Mouse (Mus musculus) forebrain, postnatal 0 days (tissue): ENCODE results near the gene Atcay. TPM values are rescaled to one million over a fixed set of nuclear protein-coding genes. Genes with fewer than 3 reads are reported as not detected.
A peak's percentile ranks its signal among the peaks of the same experiment; 100 is the strongest.

Experiments used
- ATAC-seq: fragments of 200-750 bp; cut with Nextera tagmentation; 2 replicates; pipeline ENCODE4 v1.8.0; 2017; ENCODE audit warnings: mild to moderate bottlenecking, moderate library complexity
- DNase-seq: peaks from one replicate; pipeline ENCODE4 v3.0.0-alpha.2; 2015
- H3K27ac ChIP-seq: fragments of 300-500 bp; sonication (generic); 2 replicates; pipeline ENCODE4 v1.5.1; 2014; ENCODE audit warnings: low read depth, mild to moderate bottlenecking, antibody characterized with exemption, low read length, moderate library complexity, mixed read lengths
- H3K27me3 ChIP-seq: fragments of 300-500 bp; sonication (generic); 2 replicates; pipeline ENCODE4 v1.6.1; 2014; ENCODE audit warnings: mild to moderate bottlenecking, low read length, mixed read lengths; ENCODE audit not compliant: insufficient read depth
- H3K36me3 ChIP-seq: fragments of 300-500 bp; sonication (generic); 2 replicates; pipeline ENCODE4 v1.6.1; 2014; ENCODE audit warnings: mild to moderate bottlenecking, moderate library complexity; ENCODE audit not compliant: insufficient read depth
- H3K4me1 ChIP-seq: fragments of 300-500 bp; sonication (generic); 2 replicates; pipeline ENCODE4 v1.6.1; 2014; ENCODE audit warnings: antibody characterized with exemption; ENCODE audit not compliant: insufficient read depth
- H3K4me2 ChIP-seq: fragments of 300-500 bp; sonication (generic); 2 replicates; pipeline ENCODE4 v1.6.1; 2014; ENCODE audit warnings: low read depth, mild to moderate bottlenecking, moderate library complexity
- H3K4me3 ChIP-seq: fragments of 300-500 bp; sonication (generic); 2 replicates; pipeline ENCODE4 v1.5.1; 2014; ENCODE audit warnings: low read depth, low read length, mixed read lengths
- H3K9ac ChIP-seq: fragments of 300-500 bp; sonication (generic); 2 replicates; pipeline ENCODE4 v1.6.1; 2014; ENCODE audit warnings: mild to moderate bottlenecking
- H3K9me3 ChIP-seq: fragments of 300-500 bp; sonication (generic); 2 replicates; pipeline ENCODE4 v1.6.1; 2016; ENCODE audit warnings: low read length
- CTCF ChIP-seq: sonication (generic); IDR thresholded peaks from 2 replicates; pipeline ENCODE4 v1.5.1; 2016; ENCODE audit warnings: antibody characterized with exemption, control low read depth, low read depth
- WGBS: fragments of 180-500 bp; shearing (Covaris S2); extraction: QIAGEN DNeasy Blood & Tissue Kit; methylation state at CpG from one replicate; pipeline ENCODE4 v1.1.7; 2014; 5-methylcytosine and 5-hydroxymethylcytosine counted together
- polyA plus RNA-seq: library from polyadenylated mRNA; unstranded; fragments of >200 nt; fragmentation: Nextera tagmentation; extraction: Ambion mirVana; gene quantifications from 2 replicates; pipeline ENCODE4 v1.2.1, GENCODE M21; 2015
- total RNA-seq: library from RNA; depleted of rRNA; stranded (reverse); fragments of >200 nt; gene quantifications from 2 replicates; pipeline ENCODE4 v1.2.3, GENCODE M21; 2014

Atcay gene
- total and polyA plus RNA-seq, 2 experiments from 2014 or later: 79.2 to 170 TPM

GRCm38 (mm10) chr10:81216260-81216659 is 14.4 kb downstream of the Atcay start:
- WGBS: 84% methylated on average over 6 of the region's 6 CpGs
- no peak for TF ChIP-seq CTCF
- Histone ChIP-seq H3K36me3 (peaks cover 79% of the 10 kb centered on the region), H3K4me2 (no peak overlapping the region), H3K27me3 (no peaks in the 10 kb centered on the region), H3K27ac (no peak overlapping the region), H3K9me3 (no peaks in the 10 kb centered on the region), H3K4me1 (no peaks in the 10 kb centered on the region), H3K9ac (no peak overlapping the region), H3K4me3 (no peak overlapping the region)
- no peak for DNase-seq
- ATAC-seq: no peak

- no peak for DNase-seq
- H3K4me1 ChIP-seq: no peaks in the 10 kb centered on the region
- H3K36me3 ChIP-seq: peaks cover 90% of the 10 kb centered on the region
- WGBS: 97% methylated on average over 5 of the region's 5 CpGs
- no peaks in the 10 kb centered on the region for H3K27me3 ChIP-seq
- H3K4me3 ChIP-seq: no peak overlapping the region
- ATAC-seq: no peak
- peak; percentile 54 for TF ChIP-seq CTCF
- no peak overlapping the region for H3K4me2 ChIP-seq
- H3K9ac ChIP-seq: no peak overlapping the region
- no peak overlapping the region for H3K27ac ChIP-seq
- H3K9me3 ChIP-seq: 0 out of 2 replicates have a peak, but pooled peaks cover 8% of the 10 kb centered on the region
Observed at GRCm38 (mm10) chr10:81210154-81210553, 20.5 kb downstream of the Atcay start.

- Histone ChIP-seq H3K27ac (no peak overlapping the region), H3K4me1 (no peaks in the 10 kb centered on the region), H3K4me2 (no peak overlapping the region), H3K4me3 (no peak overlapping the region), H3K27me3 (no peaks in the 10 kb centered on the region), H3K9ac (no peak overlapping the region), H3K36me3 (peaks cover 40% of the 10 kb centered on the region), H3K9me3 (no peaks in the 10 kb centered on the region)
- no peak for DNase-seq
- peak; percentile 23 for ATAC-seq
- no peak for TF ChIP-seq CTCF
- 71% methylated on average over 4 of the region's 4 CpGs for WGBS
Observed at GRCm38 (mm10) chr10:81204137-81204536, 26.5 kb downstream of the Atcay start.

GRCm38 (mm10) chr10:81202978-81203720 is 27.5 kb downstream of the Atcay start:
- Histone ChIP-seq H3K36me3 (peaks cover 33% of the 10 kb centered on the region), H3K4me2 (no peak overlapping the region), H3K27me3 (no peaks in the 10 kb centered on the region), H3K4me1 (no peaks in the 10 kb centered on the region), H3K4me3 (no peak overlapping the region), H3K9me3 (no peaks in the 10 kb centered on the region), H3K27ac (no peak overlapping the region), H3K9ac (no peak overlapping the region)
- TF ChIP-seq CTCF: no peak
- 0 out of 2 replicates have a peak, but pooled peaks have one; percentile 21 for ATAC-seq
- no peak for DNase-seq
- WGBS: 67% methylated on average over 8 of the region's 8 CpGs

GRCm38 (mm10) chr10:81201807-81202758 is 28.6 kb downstream of the Atcay start, which contains the start of gene Nmrk2:
TSS of gene Nmrk2 (minus strand) at chr10:81202051.
- Histone ChIP-seq H3K27ac (no peak within 1 kb of the TSS), H3K4me3 (no peak within 1 kb of the TSS), H3K9me3 (no peaks in the 10 kb centered on the region), H3K27me3 (no peaks in the 10 kb centered on the region), H3K4me2 (no peak within 1 kb of the TSS), H3K36me3 (peaks cover 24% of the 10 kb centered on the region), H3K9ac (no peak within 1 kb of the TSS), H3K4me1 (no peaks in the 10 kb centered on the region)
- WGBS: 62% methylated on average over 13 of the region's 13 CpGs
- TF ChIP-seq CTCF: no peak
- no peak for DNase-seq
- no peak for ATAC-seq

GRCm38 (mm10) chr10:81200605-81201287 is 29.9 kb downstream of the Atcay start:
- no peak for DNase-seq
- no peak for ATAC-seq
- 81% methylated on average over 20 of the region's 20 CpGs for WGBS
- H3K9me3 ChIP-seq: no peaks in the 10 kb centered on the region
- H3K27ac ChIP-seq: no peak overlapping the region
- H3K36me3 ChIP-seq: peaks cover 14% of the 10 kb centered on the region
- H3K4me1 ChIP-seq: no peaks in the 10 kb centered on the region
- H3K4me2 ChIP-seq: no peak overlapping the region
- no peak overlapping the region for H3K9ac ChIP-seq
- TF ChIP-seq CTCF: no peak
- 0 out of 2 replicates have a peak, but pooled peaks cover 3% of the 10 kb centered on the region for H3K27me3 ChIP-seq
- no peak overlapping the region for H3K4me3 ChIP-seq
